Mouse (Mus musculus): ENCODE measurements around the gene Parp9.

Parp9 gene

GRCm38 (mm10) chr16:36008396-36008795, 70.1 kb downstream of the Parp9 start:
- DNase-seq: no peak

DNA sequence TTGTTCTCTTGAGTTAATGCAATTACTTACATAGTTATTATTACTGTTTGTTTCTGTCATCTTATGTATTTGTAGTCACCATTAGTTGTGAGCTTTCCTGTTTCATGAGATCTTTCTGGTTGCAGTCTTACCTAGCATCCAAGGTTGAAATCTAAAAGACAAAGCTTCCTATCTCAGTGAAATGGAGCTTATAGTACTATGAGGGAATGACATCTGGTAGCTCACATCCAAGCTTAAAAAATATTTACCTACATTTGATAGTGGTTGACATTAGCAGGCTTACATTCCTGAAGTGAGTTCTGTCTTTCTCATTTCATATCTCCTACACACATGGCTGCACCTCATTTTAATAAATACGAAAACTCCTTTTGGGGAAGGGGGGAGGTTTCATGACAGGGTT, 78.1 kb downstream of the Parp9 start:
- no peak for DNase-seq

All from cerebellum, adult 11 months (tissue).